Mouse (Mus musculus) left cerebral cortex, adult 6 months (tissue): ENCODE results near the gene Shc1. TPM values are rescaled to one million over a fixed set of nuclear protein-coding genes. Genes with fewer than 3 reads are reported as not detected.

ENCODE experiments used
- long read RNA-seq, 2 experiments: library from polyadenylated mRNA; unstranded; transcript quantifications; one replicate each; pipeline ENCODE4 v2.0.0; 2019 to 2020
- polyA plus RNA-seq: library from polyadenylated mRNA; unstranded; fragments of <200 nt; fragmentation: Nextera tagmentation; gene quantifications from 2 replicates; pipeline ENCODE4 v1.2.3, GENCODE M21; 2021

The Shc1 gene
- polyA plus RNA-seq, result 4.1 and 4.9 TPM in 2 replicates
- long read RNA-seq, experiment 1, transcript Shc1-201 (13 exons, 3,250 nt), result major isoform, 10 of 37 reads
- long read RNA-seq, experiment 1, transcript Shc1-202 (12 exons, 2,617 nt), result minor isoform, 7 of 37 reads
- long read RNA-seq, experiment 1, partial matches to known transcripts, result 8 of 37 reads
- long read RNA-seq, experiment 1, other reads (novel, unspliced or antisense), result 12 of 37 reads
- long read RNA-seq, experiment 2, partial matches to known transcripts, result 1 of 8 reads
- long read RNA-seq, experiment 2, other reads (novel, unspliced or antisense), result 3 of 8 reads

DNA sequence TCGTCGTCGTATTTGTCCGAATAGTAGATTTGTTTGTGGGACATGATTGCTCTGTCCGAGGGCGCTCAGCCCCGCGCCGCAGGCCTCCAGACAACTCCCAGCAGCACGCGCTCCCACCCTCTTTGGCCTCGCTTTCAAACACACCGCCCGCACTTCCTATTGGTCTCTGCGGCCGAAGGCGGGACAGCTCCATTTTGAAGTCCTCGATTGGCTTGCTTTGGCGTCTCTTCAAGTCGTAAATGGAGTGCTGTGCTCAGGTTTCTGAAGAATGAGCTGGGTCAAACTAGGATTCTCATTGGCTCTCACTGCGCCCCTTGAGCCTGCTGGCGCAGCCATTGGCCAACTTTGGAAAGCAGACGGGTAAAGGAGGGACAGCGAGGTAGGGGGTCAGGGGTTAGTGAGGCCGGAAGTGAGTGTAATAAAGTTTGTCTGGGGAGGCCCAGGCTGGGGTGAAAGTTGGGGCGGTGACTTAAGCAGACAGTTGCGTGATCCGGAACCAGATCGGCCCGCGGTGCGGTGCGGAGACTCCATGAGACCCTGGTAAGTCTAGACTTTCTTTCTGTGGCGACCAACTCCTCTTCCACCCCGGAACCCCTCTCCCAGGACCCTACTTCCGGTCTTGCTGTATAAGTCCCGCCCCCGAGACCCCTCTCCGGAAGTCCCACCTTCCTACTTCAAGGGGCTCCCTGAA, at the start of gene Shc1, which contains the start of gene Cks1b:
Shc1 (plus strand) TSS at position 274 of the 691 bp plus-strand sequence.
Cks1b (minus strand) TSS at position 214 of the 691 bp plus-strand sequence.

DNA sequence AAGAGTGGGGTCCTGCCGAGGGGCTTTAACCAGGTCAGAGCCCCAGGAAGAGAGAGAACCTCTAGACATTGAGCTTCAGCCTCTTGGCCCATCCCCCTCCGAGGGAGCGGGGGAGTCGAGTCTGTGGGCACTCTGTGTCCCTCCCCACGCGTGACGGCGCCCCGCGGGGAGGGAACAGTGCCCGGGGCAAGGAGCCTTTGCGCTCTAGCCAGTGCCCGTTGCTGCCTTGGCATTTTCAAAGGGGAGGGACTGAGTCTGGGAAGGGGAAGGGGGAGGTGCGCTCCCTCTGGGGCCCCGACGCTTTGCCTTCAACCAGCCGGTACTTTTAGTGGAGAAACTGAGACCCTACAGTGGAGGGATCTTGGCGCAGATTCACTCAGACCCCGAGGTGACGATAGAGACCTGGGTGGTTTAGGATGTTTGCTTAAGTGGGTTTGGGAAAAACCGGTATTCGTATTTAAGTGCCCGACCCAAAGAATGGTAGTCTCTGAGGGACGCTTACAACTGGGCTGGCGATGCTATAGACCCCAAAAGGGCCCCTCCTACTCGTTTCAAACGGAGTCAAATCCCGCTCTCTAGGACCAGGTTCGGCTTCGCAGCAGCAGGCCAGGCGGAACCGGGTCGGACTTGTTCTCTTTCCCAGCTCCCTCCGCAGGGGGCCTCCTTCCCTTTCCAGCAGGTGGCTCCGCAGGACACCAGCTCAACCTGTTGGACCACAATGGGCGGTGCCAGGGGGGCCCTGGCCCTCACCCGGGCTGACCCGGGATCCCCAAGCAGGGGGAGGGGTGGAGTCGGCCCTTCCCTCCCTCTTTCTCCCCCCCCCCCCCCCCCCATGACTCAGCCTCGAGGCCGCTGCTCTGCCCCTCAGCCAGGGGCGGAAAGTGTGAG, 24.0 kb upstream of the Shc1 start, which contains the start of gene Zbtb7b:
Zbtb7b (minus strand) TSS at position 771 of the 888 bp plus-strand sequence.

DNA sequence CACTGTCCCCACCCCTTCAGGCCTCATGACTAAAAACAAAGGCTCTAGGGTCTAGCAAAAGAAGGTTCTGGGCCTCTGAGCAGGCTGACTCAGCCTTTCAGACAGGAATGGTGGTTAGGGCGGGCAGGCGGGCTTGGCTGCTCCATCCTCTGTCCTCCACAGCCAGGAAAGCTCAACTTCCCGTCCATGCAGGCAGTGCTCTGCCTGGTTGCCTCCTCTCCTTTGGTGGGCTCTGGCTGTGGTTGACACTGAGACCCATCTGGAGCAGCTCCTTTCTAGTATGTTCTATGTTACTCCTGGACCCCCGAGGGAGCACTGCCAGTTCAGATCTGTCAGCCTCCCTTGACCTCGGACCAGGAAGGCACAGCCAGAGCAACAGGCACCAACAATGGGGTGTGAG, 15.6 kb upstream of the Shc1 start, which contains the start of gene Lenep:
Lenep (minus strand) TSS at position 101 of the 400 bp plus-strand sequence.

DNA sequence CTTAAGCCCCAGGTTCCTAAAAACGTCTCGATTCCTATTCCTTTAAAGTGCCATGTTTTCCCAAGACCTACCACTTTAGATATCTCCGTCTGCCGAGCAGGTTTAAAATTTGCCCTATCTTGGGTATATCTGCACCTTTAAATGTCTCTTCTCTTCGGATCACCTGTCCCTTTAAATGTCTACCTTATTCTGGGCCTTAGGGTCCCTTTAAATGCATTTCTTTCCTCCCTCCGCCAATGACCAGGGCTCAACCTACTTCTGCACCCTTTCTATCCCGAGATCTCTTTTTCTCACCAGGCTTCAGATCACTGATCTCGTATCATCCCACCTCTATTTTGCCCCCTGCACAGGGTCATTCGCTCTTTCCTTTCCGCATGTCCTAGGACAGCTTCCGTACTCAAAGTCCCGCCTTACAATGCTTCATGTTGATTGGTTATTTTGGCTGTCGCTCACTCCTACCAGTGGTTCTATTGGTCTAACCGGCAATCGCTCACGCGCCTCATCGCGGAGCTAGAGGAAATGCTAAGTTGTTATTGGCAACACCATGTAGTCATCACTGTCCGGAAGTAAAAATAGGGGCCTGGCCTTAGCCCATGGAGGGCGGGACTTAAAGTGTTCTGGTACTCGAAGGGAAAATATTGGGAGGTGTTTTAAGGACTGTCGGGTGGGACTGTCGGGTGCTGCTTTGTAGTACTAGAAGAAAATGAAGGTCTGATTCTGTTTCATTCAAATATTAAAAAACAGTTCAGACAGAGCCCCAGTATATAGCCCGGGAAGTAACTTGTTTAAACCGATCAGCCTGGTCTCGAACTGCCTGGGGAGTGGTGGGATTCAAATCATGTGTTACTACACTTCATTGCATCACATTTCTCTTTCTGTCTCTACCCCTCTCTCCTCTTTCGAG, 6.5 kb upstream of the Shc1 start, which contains the start of gene Flad1:
Flad1 (minus strand) TSS at position 381 of the 904 bp plus-strand sequence.

DNA sequence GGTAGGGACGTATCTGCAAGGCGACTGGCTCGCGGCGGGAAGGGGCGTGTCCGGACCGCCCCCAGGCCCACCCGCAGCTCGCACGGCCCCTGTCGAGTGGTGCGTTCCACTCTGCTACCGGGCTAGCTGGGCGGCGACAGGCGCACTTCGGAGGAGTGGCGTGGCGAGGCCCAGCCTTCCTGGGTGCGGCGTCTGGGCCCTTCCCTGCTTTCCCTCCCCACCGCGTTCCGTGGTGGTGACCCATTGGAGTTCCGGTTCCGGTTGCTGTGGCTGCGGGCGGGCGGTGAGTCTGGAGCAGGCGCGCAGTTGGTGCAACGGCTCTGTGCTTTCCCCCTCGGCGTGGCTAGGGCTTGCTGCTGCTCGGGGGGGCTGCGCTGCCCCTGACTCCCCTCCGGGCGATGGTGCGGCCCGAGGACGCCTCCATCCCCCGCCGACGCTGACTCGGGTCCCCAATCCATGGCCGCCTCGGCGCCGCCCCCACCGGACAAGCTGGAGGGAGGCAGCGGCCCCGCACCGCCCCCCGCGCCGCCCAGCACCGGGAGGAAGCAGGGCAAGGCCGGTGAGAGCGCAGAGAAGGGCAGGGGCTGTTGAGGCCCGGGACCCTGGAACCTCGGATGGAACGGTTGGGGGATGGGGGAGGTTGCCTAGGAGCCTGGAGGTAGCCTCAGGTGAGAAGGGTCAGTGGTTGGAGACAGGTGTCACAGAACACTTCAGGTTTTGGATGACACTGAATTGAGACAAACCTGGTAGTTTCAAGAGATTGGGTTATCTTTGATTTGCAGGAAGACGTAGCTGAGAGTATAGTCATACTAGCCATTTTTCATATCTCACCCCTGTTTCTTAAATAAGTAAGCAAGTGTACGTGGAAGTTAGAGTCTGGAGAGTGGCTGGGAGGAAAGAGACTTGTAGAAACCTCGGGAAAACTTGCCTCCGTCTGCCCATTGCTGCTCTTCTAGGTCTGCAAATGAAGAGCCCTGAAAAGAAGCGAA, 12.2 kb downstream of the Shc1 start, which contains the start of gene Pygo2:
Pygo2 (plus strand) TSS at position 44 of the 989 bp plus-strand sequence.

DNA sequence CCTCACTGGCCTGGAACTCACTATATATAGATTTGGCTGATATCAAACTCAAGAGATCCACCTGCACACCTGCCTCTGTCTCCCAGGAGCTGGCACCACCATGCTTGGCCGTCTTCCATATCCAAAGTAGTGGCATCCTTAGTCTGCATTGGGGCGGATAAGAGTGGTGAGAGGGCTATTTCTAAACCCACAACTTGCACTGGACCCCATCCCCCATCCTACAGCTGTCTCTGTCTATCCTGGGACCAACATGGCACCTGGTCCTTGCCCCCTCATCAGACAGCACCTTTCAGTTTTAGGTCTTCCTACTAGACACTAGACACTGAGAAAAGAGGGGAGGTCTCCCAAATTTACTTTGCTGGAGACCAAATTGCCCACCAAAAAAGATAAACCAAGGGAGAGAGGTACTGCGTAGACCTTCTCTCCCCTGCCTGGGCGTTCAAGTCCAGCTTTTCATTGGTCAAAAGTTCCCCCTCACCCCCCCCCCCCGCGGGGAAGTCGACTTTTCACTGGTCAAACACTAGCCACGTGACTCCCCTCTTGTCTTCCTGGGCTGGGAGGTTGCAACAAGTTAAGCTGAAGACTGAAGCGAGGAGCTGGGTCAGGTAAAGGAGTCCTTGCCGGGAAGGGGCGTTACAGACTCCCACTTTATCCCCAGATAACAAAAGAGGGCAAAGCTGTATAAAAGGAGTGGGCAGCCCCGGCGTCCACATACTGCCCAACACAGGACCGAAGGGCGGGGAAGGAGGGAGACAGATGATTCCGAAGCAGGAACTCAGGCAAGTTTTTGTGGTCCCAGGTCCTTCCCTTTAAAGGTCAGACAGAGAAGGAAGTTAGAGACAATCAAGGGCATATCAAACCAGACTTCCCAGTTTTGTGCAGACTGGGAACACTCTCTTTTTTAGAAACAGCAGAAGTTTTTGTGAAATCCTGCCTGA, 18.2 kb downstream of the Shc1 start, which contains the start of gene Pbxip1:
Pbxip1 (plus strand) TSS at position 531 of the 938 bp plus-strand sequence.

DNA sequence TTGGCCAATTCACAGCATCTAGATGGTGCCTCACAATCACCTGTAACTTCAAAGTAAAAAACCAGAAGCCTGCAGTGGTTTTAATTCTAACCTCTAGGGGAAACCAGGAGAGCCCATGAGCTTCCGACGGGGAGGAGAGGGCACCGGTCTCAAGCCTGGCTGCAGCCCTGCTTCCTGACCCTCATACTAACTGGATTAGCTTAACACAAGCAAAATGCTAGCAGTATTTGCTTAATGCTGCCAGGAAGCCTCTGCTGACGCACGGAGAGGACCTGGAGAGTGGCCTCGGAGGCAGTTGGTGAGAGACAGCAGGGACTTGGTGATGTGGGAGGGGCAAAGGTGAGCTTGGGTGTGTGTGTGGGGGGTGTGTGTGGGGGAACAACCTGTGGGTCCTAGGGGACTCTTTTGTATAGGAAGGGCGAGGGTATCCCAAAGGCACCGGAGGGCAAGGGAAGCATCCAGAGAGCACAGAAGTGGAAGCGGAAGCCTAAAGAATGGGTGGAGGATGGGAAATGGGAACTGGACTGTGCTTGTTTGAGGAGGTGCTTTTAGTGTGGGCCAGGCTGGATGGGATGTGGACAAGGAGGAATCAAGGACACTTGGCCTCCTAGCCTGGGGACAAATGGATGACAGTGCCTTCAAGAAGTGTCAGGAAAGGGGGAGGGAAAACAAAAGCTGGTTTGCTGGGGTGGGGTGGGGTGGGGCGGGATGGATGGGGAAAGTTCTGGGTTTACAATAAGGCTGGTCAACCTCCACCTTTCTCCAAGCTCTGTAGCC, 36.3 kb downstream of the Shc1 start, which contains the start of gene Pmvk:
Pmvk (plus strand) TSS at position 141 of the 777 bp plus-strand sequence.

Other genes starting within 250 kb of the Shc1 start
- gene Scamp3, start 241.0 kb upstream of the Shc1 start, polyA plus RNA-seq, result 65.4 and 69.8 TPM in 2 replicates
- 8.2 and 15.5 TPM in 2 replicates for gene Fam189b, start 235.3 kb upstream of the Shc1 start, polyA plus RNA-seq
- 24.1 and 25.8 TPM in 2 replicates for gene Gba, start 215.5 kb upstream of the Shc1 start, polyA plus RNA-seq
- gene Thbs3, start 203.3 kb upstream of the Shc1 start, polyA plus RNA-seq, result 8.3 and 12.0 TPM in 2 replicates
- gene Mtx1, start 191.4 kb upstream of the Shc1 start, polyA plus RNA-seq, result 121 and 135 TPM in 2 replicates
- 0.20 and 0.34 TPM in 2 replicates for gene Muc1, start 189.4 kb upstream of the Shc1 start, polyA plus RNA-seq
- gene Krtcap2, start 172.5 kb upstream of the Shc1 start, polyA plus RNA-seq, result 209 and 223 TPM in 2 replicates
- 23.1 and 27.4 TPM in 2 replicates for gene Trim46, start 172.1 kb upstream of the Shc1 start, polyA plus RNA-seq
- gene Dpm3, start 159.1 kb upstream of the Shc1 start, polyA plus RNA-seq, result 276 and 277 TPM in 2 replicates
- gene Slc50a1, start 147.9 kb upstream of the Shc1 start, polyA plus RNA-seq, result 48.6 and 65.6 TPM in 2 replicates
- gene Efna1, start 137.3 kb upstream of the Shc1 start, polyA plus RNA-seq, result 11.1 and 12.0 TPM in 2 replicates
- 5.6 and 31.3 TPM in 2 replicates for gene Efna3, start 95.5 kb upstream of the Shc1 start, polyA plus RNA-seq
- gene Efna4, start 80.4 kb upstream of the Shc1 start, polyA plus RNA-seq, result 0.30 and 0.44 TPM in 2 replicates
- gene Adam15, start 68.4 kb upstream of the Shc1 start, polyA plus RNA-seq, result 21.3 and 43.1 TPM in 2 replicates
- gene Dcst2, start 56.5 kb upstream of the Shc1 start, polyA plus RNA-seq, result not detected in 2 replicates
- gene Dcst1, start 53.2 kb upstream of the Shc1 start, polyA plus RNA-seq, result 1.9 and 2.3 TPM in 2 replicates
- gene Zbtb7b, start 23.7 kb upstream of the Shc1 start, polyA plus RNA-seq, result 0.49 and 1.2 TPM in 2 replicates
- not detected in 2 replicates for gene Lenep, start 15.7 kb upstream of the Shc1 start, polyA plus RNA-seq
- 22.6 and 32.3 TPM in 2 replicates for gene Flad1, start 6.6 kb upstream of the Shc1 start, polyA plus RNA-seq
- 8.9 and 10.6 TPM in 2 replicates for gene Cks1b, start 60 bp upstream of the Shc1 start, polyA plus RNA-seq
- 5.5 and 11.4 TPM in 2 replicates for gene Pygo2, start 11.8 kb downstream of the Shc1 start, polyA plus RNA-seq
- gene Pbxip1, start 18.3 kb downstream of the Shc1 start, polyA plus RNA-seq, result 15.4 and 16.1 TPM in 2 replicates
- 66.6 and 78.2 TPM in 2 replicates for gene Pmvk, start 36.1 kb downstream of the Shc1 start, polyA plus RNA-seq
- 2.5 and 4.1 TPM in 2 replicates for gene Kcnn3, start 101.7 kb downstream of the Shc1 start, polyA plus RNA-seq